Mouse (Mus musculus) CH12.LX (cell line): ENCODE data around the gene Gm20388.

ENCODE experiments used
- CTCF ChIP-seq, 2 experiments: IDR thresholded peaks in 1 of 2; conservative IDR thresholded peaks in 1 of 2; 2 replicates each; pipeline ENCODE4 v1.5.1; 2011 to 2012; ENCODE audit warnings: low read depth in 2 of 2, low read length in 2 of 2, improper control_type of control experiment in 1 of 2, inconsistent platforms in 1 of 2, mild to moderate bottlenecking in 1 of 2, moderate library complexity in 1 of 2
- EP300 ChIP-seq: IDR thresholded peaks from 2 replicates; pipeline ENCODE4 v1.6.1; 2011; ENCODE audit warnings: low read length, improper control_type of control experiment
- MAFK ChIP-seq: IDR thresholded peaks from 2 replicates; pipeline ENCODE4 v1.6.1; 2011; ENCODE audit warnings: low read length, improper control_type of control experiment; ENCODE audit not compliant: insufficient replicate concordance

DNA sequence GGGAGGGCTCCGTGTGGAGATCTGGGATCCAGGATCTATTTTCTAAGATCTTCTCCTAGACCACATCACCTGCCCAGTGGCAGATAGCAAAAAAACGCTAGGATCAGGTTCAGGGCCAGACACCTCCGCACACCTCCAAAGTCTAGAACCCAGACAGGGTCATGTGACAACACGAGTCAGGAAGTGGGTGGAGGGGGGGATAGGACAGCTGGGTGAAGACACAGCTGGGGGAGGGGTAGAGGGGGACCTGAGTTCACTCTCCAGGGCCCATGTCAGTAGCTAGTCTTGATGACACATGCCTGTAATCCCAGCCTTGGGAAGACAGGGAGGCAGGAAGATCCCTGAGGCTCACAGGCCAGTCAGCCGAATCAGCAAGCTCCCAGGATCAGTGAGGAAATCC, 1114.8 kb downstream of the Gm20388 start:
- TF ChIP-seq MAFK (no peak), CTCF (conservative IDR thresholded peaks at IDR 0.05 in 1 of 2, IDR thresholded peaks at IDR 0.05 in 1 of 2; ENCODE audit: low read depth in 2 of 2, low read length in 2 of 2) (no peak), EP300 (no peak)
